Mouse (Mus musculus) cerebellum, postnatal 25 days (tissue): ENCODE results near the gene Olfm4.

Experiments used
- DNase-seq, 2 experiments: peaks; one replicate each; pipeline ENCODE4 v3.0.0; 2021; ENCODE audit warnings: mixed read lengths in 2 of 2

Olfm4 gene

GRCm38 (mm10) chr14:79983781-79984180, at the start of gene Olfm4:
Gene Olfm4, plus strand, starts transcription at chr14:79984081.
- DNase-seq = no peak

- DNase-seq = no peak
Observed at GRCm38 (mm10) chr14:79934426-79934825, 49.5 kb upstream of the Olfm4 start.

- DNase-seq = no peak
Observed at GRCm38 (mm10) chr14:79936879-79937468, 46.9 kb upstream of the Olfm4 start.

GRCm38 (mm10) chr14:79945876-79946275, 38.0 kb upstream of the Olfm4 start:
- no peak for DNase-seq

GRCm38 (mm10) chr14:79955678-79956077, 28.2 kb upstream of the Olfm4 start:
- DNase-seq = no peak

GRCm38 (mm10) chr14:79957789-79958487, 25.9 kb upstream of the Olfm4 start:
- DNase-seq = no peak

GRCm38 (mm10) chr14:79961187-79961586, 22.7 kb upstream of the Olfm4 start:
- no peak for DNase-seq

GRCm38 (mm10) chr14:79961602-79962001, 22.3 kb upstream of the Olfm4 start:
- no peak for DNase-seq

GRCm38 (mm10) chr14:79970165-79970564, 13.7 kb upstream of the Olfm4 start:
- DNase-seq = peak in 1 of 2 experiments; percentile 18

GRCm38 (mm10) chr14:79970928-79971738, 12.7 kb upstream of the Olfm4 start:
- no peak for DNase-seq

- DNase-seq = no peak
Observed at GRCm38 (mm10) chr14:79981437-79981836, 2.4 kb upstream of the Olfm4 start.

- no peak for DNase-seq
Observed at GRCm38 (mm10) chr14:79985137-79985670, 1.3 kb downstream of the Olfm4 start.

- DNase-seq = peak in 1 of 2 experiments; percentile 6
Observed at GRCm38 (mm10) chr14:79985696-79986095, 1.8 kb downstream of the Olfm4 start.

- DNase-seq = no peak
Observed at GRCm38 (mm10) chr14:79986831-79987230, 3.0 kb downstream of the Olfm4 start.

- DNase-seq = no peak
Observed at GRCm38 (mm10) chr14:79989785-79990184, 5.9 kb downstream of the Olfm4 start.

- no peak for DNase-seq
Observed at GRCm38 (mm10) chr14:79990547-79990946, 6.7 kb downstream of the Olfm4 start.

- no peak for DNase-seq
Observed at GRCm38 (mm10) chr14:79997534-79997933, 13.7 kb downstream of the Olfm4 start.

- no peak for DNase-seq
Observed at GRCm38 (mm10) chr14:80000110-80000531, 16.2 kb downstream of the Olfm4 start.

- DNase-seq = no peak
Observed at GRCm38 (mm10) chr14:80007686-80008085, 23.8 kb downstream of the Olfm4 start.

- no peak for DNase-seq
Observed at GRCm38 (mm10) chr14:80010426-80010825, 26.5 kb downstream of the Olfm4 start.

- no peak for DNase-seq
Observed at GRCm38 (mm10) chr14:80014966-80015365, 31.1 kb downstream of the Olfm4 start.

- DNase-seq = peak in 1 of 2 experiments; percentile 12
Observed at GRCm38 (mm10) chr14:80016112-80016511, 32.2 kb downstream of the Olfm4 start.

- DNase-seq = no peak
Observed at GRCm38 (mm10) chr14:80026078-80026477, 42.2 kb downstream of the Olfm4 start.
